Mouse (Mus musculus) gastrocnemius, adult 2 months (tissue): ENCODE data around the gene Psma1. TPM values are rescaled to one million over a fixed set of nuclear protein-coding genes. Genes with fewer than 3 reads are reported as not detected.

Experiments used
- DNase-seq: peaks from one replicate; pipeline ENCODE4 v3.0.0; 2022
- H3K27ac ChIP-seq: fragments of 200-600 bp; 2 replicates; pipeline ENCODE4 v1.8.1; 2022; ENCODE audit warnings: mild to moderate bottlenecking
- H3K4me3 ChIP-seq: fragments of 200-600 bp; 2 replicates; pipeline ENCODE4 v1.8.1; 2022; ENCODE audit warnings: mild to moderate bottlenecking, moderate library complexity
- CTCF ChIP-seq: fragments of 200-600 bp; IDR thresholded peaks from 2 replicates; pipeline ENCODE4 v1.8.1; 2022; ENCODE audit warnings: antibody characterized with exemption, mild to moderate bottlenecking, moderate library complexity
- intact Hi-C: fragments of 180-260 bp; cut with DNase I; formaldehyde crosslinking; loops from one replicate; pipeline ENCODE4 v1.15.1; 2025
- long read RNA-seq, 2 experiments: library from polyadenylated mRNA; stranded (forward); transcript quantifications; one replicate each; pipeline ENCODE4 v2.0.0; 2021
- total RNA-seq, 2 experiments: library from RNA; stranded (reverse); gene quantifications; 2 replicates each; pipeline ENCODE4 v1.2.3; 2021

Gene Psma1
- 10 to 100 TPM; 95.8 to 100.0 TPM for total RNA-seq
- long read RNA-seq, experiment 1, transcript Psma1-201 (10 exons, 1,201 nt) = major isoform, 91 of 107 reads
- long read RNA-seq, experiment 1, partial matches to known transcripts = 4 of 107 reads
- long read RNA-seq, experiment 1, other reads (novel, unspliced or antisense) = 6 of 107 reads
- long read RNA-seq, experiment 2, transcript Psma1-201 (10 exons, 1,201 nt) = major isoform, 99 of 118 reads
- long read RNA-seq, experiment 2, partial matches to known transcripts = 0 of 118 reads
- long read RNA-seq, experiment 2, other reads (novel, unspliced or antisense) = 17 of 118 reads

- H3K27ac ChIP-seq = peak within 1 kb of the TSS; percentile 94
- peak; percentile 97 for DNase-seq
- TF ChIP-seq CTCF = peak; percentile 57
- H3K4me3 ChIP-seq = peak within 1 kb of the TSS; percentile 92
- intact Hi-C loops = loop anchor here (5.0 to 10.0 kb wide), 2 partner anchors 46 to 549 kb away; no protein-coding TSS in a partner anchor
These were observed at the start of gene Psma1 for GRCm38 (mm10) chr7:114276005-114276752. Psma1 (minus strand) TSS chr7:114276118.

GRCm38 (mm10) chr7:114323527-114323926 lies 47.6 kb upstream of the Psma1 start:
- no peak overlapping the region for H3K4me3 ChIP-seq
- DNase-seq = no peak
- intact Hi-C loops = loop anchor here (5.0 kb wide), 2 partner anchors 46 to 89 kb away; partner anchors contain the start of gene Psma1
- TF ChIP-seq CTCF = no peak
- H3K27ac ChIP-seq = peak overlapping the region; percentile 81

GRCm38 (mm10) chr7:114322531-114323441 lies 46.9 kb upstream of the Psma1 start:
- TF ChIP-seq CTCF = no peak
- peak; percentile 22 for DNase-seq
- Histone ChIP-seq H3K27ac (peak overlapping the region; percentile 81), H3K4me3 (no peak overlapping the region)
- intact Hi-C loops = loop anchor here (5.0 kb wide), 2 partner anchors 45 to 90 kb away; partner anchors contain the start of gene Psma1

GRCm38 (mm10) chr7:114321694-114322372 lies 45.9 kb upstream of the Psma1 start:
- DNase-seq = peak; percentile 32
- Histone ChIP-seq H3K4me3 (peak overlapping the region; percentile 29), H3K27ac (peak overlapping the region; percentile 81)
- intact Hi-C loops = loop anchor here (5.0 kb wide), 2 partner anchors 45 to 90 kb away; partner anchors contain the start of gene Psma1
- no peak for TF ChIP-seq CTCF

DNA sequence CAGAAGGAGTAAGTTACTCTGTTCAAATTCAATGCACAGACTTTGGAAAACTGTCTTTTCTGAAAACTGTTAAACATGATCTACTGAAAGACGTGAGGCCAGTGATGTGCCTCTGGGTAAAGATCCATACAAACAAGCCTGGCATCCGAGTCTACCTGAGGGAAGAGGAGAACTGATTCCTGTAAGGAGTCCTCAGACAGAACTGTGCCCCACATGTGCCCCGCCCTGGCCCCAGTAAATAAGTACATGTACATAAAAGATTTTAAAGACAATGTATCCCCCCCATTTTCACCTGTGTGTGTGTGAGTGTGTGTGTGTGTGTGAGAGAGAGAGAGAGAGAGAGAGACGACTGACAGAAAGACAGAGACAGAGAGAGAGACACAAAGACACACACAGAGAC lies 42.0 kb upstream of the Psma1 start:
- no peak for TF ChIP-seq CTCF
- no peak overlapping the region for H3K4me3 ChIP-seq
- intact Hi-C loops = no loop called here
- H3K27ac ChIP-seq = peak overlapping the region; percentile 81
- no peak for DNase-seq

DNA sequence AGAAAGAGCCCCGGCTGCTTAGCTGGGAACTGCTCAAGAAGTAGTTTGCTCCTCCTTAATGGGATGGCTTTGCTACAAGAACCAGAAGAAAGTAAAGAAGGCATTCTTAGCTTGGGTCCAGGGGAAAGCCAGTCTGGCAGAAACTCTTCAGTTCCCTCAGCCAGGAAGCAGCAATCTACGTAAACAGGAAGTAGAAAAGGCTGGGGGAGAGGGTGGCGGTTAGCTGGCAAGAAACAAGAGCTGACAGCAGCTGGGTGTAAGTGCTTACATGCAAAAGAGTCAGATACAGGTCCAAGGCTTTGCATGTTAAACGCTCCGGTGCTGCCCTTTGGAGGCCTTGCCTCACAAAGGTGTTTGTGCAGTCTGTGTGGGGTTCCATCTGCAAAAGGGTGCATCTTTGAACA lies 41.5 kb upstream of the Psma1 start:
- H3K27ac ChIP-seq = peak overlapping the region; percentile 81
- intact Hi-C loops = no loop called here
- peak; percentile 59 for DNase-seq
- no peak for TF ChIP-seq CTCF
- peak overlapping the region; percentile 3 for H3K4me3 ChIP-seq

GRCm38 (mm10) chr7:114316361-114316871 lies 40.5 kb upstream of the Psma1 start:
- no peak for DNase-seq
- TF ChIP-seq CTCF = no peak
- intact Hi-C loops = no loop called here
- peak overlapping the region; percentile 81 for H3K27ac ChIP-seq
- no peak overlapping the region for H3K4me3 ChIP-seq

GRCm38 (mm10) chr7:114311209-114311608 lies 35.3 kb upstream of the Psma1 start:
- intact Hi-C loops = no loop called here
- Histone ChIP-seq H3K27ac (0 out of 2 replicates have a peak overlapping the region, but pooled peaks have one; percentile 12), H3K4me3 (0 out of 2 replicates have a peak overlapping the region, but pooled peaks have one; percentile 11)
- DNase-seq = peak; percentile 60
- TF ChIP-seq CTCF = no peak

GRCm38 (mm10) chr7:114309020-114309419 lies 33.1 kb upstream of the Psma1 start:
- TF ChIP-seq CTCF = no peak
- intact Hi-C loops = no loop called here
- DNase-seq = no peak
- Histone ChIP-seq H3K4me3 (no peak overlapping the region), H3K27ac (no peak overlapping the region)

DNA sequence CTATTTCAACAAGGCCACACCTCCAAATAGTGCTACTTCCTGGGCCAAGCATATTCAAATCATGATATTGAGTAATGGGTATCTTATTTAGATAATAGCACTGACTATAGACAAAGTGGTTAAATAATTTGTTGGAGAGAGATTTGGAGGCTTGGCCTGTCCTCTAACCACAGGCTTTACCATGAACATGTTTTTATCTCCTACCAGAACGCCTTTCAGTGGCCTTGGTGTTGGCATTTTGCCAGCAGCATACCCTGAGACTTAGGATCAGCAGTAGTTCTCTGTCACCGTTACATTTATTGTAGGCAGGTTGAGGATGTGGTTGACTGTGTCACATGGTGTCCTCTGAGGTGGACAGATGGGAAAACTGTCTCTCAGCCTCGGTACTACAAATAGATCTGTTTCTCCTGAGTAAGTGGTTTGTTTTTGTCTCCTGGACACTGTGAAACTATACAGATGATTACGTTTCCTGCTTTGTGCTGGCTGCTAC lies 25.4 kb upstream of the Psma1 start:
- no peak for DNase-seq
- no peak for TF ChIP-seq CTCF
- H3K4me3 ChIP-seq = no peak overlapping the region
- no peak overlapping the region for H3K27ac ChIP-seq
- intact Hi-C loops = no loop called here

- Histone ChIP-seq H3K27ac (no peak overlapping the region), H3K4me3 (no peak overlapping the region)
- TF ChIP-seq CTCF = no peak
- DNase-seq = no peak
- intact Hi-C loops = no loop called here
These were observed 24.9 kb upstream of the Psma1 start for GRCm38 (mm10) chr7:114300782-114301181.
